Mouse (Mus musculus): ENCODE results near the gene Pnmt.

Pnmt gene

DNA sequence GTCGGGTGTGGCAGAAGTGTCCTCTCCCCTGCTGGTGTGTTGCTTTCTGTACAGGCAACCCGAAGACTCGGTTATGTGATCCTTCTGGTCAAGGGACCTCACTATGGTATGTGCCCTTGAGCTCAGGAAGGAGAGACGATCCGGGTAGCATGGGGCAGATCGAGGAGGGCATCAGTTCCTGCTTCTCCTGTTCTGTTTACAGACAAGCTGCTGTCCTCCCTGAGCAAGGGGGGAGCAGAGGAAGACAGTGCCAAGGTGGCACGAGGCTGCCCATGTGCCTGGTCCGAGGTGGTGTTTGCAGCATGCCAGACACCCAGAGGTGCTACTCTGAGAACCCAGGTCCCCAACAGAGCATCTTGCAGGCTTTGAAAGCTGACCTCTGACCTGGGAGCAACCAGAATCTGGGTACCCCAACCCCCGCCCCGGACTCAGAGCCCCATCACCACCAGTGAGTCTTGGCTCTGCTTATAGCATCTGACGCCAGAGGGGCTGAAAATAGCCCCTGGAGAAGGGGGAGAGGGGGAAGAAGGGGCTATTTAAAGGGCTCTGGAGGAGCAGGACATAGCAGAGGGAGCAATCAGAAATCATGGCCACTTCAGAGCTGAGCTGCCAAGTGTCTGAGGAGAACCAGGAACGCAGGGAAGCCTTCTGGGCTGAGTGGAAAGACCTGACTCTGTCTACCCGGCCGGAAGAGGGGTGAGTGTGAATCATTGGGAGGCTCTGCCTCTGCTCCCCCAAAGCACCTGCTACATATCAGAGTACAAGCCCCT is 2.8 kb upstream of the Pnmt start, which contains the start of gene Tcap:
Tcap (plus strand) TSS at position 551 of the 770 bp plus-strand sequence.
- no peak for DNase-seq (ENCODE audit: extremely low read depth, low read depth)

DNA sequence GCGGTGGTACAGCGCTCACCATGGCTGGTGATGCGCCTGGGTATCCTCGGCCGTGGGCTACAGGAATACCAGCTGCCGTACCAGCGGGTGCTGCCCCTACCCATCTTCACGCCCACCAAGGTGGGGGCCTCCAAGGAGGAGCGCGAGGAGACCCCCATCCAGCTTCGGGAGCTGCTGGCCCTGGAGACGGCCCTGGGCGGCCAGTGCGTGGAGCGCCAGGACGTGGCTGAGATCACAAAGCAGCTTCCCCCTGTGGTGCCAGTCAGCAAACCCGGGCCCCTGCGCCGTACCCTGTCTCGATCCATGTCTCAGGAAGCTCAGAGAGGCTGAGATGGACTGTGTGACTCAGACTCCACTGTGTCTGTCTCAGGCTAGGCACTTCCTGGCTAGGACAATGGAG is 2.0 kb upstream of the Pnmt start:
- DNase-seq (ENCODE audit: extremely low read depth, low read depth): no peak

DNA sequence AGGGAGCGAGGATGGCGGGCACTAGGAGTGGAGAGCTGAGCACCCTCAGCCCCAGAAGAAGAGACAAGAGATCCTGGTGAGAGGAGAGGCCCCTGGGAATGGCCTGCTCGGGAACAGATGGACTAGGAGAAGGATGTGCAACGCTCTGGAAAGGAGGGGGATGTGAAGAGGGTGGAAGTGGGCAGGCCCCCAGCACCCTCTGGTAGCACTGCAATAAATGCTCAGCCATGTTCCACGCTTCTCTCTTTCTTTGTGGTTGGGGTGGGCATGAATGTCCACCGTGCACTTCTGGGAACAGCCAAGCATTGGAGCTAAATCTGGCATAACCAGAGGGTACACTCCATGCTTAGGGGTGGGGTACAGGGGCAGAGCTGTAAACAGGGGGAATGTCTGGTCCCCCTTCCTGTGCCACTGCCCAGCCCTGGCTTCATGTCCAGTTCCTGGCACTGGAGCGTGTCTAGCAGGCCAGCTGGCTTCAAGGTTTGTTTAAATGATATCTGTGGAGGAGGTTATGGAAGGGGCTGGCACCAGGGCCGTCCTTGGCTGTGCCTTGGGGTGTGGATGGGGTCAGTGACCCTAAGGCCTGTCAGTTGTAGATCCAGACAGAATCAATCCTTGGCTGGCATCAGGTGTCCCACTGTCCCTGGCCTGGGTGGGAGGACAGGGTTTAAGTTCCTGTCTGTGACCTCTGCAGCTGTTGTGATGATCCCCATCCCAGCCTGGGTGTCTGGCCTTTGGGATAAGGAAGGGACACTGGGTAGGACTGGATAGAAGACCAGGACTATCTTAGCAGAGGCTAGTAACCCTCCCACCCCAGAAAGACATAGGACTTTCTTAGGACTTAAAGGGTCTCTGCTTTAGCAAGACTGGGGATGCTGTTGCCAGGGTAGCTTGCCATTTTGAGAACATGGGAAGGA is 1.3 kb upstream of the Pnmt start:
- DNase-seq (ENCODE audit: extremely low read depth, low read depth): no peak

DNA sequence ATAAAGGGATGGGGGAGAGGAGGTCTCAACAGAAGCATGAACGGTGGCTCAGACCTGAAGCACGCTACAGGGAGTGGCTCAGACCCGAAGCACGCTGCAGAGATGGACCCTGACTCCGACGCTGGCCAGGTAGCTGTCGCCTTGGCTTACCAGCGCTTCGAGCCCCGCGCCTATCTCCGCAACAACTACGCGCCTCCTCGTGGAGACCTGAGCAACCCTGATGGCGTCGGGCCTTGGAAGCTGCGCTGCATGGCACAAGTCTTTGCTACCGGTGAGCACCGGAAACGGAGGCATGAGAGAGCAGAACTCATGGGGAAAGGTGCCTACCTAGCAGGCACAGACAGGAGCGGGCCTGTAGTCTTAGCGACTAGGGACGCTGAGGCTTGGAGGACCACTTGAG is 346 bp downstream of the Pnmt start:
- DNase-seq (ENCODE audit: extremely low read depth, low read depth): no peak

DNA sequence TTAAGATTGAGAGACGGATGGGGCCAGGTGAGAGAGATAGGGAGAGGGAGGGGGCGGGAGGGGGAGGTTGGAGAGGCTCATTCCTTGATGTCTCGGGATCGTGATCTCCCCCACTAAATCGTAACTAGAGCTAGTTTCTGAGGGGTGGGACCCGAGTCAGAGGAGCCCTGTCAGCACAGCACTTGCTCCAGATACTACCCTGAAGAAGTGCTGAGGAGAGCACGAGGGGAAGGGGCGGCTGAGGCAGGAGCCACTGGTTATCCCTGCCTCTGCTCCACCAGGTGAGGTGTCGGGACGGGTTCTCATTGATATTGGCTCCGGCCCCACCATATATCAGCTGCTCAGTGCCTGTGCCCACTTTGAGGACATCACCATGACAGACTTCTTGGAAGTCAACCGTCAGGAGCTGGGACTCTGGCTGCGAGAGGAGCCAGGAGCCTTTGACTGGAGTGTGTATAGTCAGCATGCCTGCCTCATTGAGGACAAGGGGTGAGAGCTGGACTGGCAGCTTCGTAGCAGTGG is 867 bp downstream of the Pnmt start:
- no peak for DNase-seq (ENCODE audit: extremely low read depth, low read depth)

DNA sequence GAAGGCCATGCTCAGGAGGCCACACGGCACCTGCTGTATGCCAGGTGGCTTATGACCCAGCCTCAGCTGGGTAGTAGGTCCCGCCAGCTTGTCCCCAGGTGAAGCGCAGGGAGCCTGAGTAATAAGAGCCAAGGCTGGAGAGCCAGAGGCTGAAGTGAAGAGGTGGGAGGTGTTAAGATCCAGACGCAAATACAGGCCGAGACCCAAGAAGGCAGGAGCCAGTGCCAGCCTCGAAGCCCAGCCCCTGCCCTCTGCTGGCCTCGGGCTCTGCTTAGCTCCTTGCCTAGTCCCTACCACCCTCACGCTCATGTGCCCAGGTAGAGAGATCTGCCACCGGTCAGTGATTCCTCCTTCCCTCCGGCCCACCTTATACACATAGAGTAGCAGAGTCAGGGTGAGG is 2.0 kb downstream of the Pnmt start:
- DNase-seq (ENCODE audit: extremely low read depth, low read depth): no peak

DNA sequence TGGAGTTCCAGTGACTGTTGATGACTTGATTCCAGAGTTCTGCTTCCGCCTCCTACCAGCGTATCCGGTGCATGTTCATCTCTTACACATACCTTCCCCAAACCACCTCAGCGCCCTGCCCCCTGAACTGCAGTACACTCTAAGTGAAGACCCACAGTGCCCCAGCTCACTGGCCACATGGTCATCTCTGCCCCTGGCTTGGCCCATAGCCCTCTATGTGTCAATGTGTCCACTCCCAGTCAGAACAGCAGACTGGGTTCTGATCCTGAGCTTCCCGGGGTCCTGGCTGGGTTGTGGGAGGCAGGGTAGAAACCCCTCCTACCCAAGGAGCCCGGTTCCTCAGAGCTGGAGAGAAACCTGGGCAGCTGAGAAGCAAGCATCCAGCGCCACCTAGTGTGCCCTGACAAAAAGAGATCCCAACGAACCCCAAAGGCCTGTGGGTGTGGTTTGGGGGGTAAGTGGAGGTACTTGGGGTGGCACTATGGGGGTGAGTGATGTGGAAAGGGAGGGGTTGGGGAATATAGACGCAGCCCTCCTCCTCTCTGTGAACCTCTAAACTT is 3.1 kb downstream of the Pnmt start:
- DNase-seq (ENCODE audit: extremely low read depth, low read depth): peak; percentile 33

DNA sequence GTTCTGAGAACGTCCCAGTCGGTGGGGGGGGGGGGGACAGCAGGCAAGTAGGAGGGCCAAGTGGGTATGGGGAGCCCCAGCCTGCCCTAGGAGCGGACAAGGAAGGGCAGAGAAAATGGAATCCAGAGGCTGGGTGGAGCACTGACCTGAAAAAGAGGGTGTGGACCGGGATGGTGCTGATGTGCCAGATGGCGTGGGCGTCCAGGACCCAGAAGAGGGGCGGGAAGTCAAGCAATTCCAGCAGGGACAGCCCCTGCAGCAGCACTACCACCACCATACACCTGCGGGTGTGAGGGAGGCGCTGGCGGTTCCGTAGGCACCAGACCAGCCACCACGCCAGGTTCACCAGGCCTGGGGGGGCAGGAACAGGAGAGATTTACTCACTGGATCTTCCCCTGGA is 3.9 kb downstream of the Pnmt start:
- DNase-seq (ENCODE audit: extremely low read depth, low read depth): no peak

DNA sequence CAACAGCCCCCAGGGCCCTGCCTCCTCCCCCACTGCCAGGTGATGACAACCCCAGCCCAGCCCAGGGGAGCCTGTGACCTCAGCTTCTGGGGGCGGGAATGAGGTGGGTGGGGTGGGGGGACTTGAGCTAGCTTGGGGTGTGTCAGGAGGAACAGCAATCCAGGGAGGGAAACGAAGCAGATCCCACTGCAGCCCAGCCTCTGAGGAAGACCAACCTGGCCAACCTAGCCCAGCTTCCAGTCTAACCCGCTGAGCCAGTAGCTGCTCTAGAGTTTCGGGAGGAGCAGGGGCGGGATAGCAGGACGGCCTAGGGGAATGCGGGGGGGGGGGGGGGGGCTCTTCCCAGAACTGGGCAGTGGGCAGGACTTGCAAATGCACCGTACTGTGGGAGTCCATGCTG is 5.8 kb downstream of the Pnmt start:
- no peak for DNase-seq (ENCODE audit: extremely low read depth, low read depth)

DNA sequence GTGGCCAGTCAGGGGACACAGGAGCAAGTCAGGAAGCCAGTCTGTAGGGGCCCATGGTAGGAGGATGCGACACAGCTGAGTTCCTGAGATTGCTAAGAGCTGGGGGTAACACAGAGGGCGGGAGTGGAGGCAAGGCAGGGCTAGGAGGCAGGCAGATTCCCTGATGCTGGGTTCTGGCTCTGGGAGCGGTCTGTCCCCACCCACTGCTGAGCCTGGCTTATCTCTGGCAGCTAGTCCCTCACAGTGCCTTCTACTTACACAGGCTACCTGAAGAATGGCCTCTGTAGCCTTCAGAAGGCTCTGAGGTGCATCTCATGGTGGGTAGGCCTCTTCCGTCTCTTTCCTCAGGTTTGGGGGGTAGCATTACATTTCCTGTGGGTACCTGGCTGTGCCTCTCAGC is 6.4 kb downstream of the Pnmt start:
- DNase-seq (ENCODE audit: extremely low read depth, low read depth): peak; percentile 62

DNA sequence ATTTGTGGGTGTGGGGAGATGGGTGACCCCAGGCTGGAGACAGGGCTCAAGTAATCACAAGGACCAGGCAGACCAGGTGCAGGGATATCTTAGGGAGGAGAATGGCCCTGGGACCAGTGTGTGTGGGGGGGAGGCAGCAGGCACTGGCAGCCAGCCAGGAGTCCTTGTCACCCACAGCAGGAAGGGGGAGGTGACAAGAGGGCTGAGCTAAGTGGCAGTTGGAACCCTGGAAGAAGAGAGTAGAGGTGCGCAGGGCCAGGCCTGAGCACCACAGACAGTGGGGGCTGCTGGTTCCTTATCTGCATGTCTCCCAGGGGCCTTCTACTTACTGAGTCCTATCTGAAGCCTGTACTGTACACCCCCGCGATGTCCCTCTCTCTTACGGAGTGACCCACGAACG is 7.1 kb downstream of the Pnmt start:
- DNase-seq (ENCODE audit: extremely low read depth, low read depth): peak; percentile 80

DNA sequence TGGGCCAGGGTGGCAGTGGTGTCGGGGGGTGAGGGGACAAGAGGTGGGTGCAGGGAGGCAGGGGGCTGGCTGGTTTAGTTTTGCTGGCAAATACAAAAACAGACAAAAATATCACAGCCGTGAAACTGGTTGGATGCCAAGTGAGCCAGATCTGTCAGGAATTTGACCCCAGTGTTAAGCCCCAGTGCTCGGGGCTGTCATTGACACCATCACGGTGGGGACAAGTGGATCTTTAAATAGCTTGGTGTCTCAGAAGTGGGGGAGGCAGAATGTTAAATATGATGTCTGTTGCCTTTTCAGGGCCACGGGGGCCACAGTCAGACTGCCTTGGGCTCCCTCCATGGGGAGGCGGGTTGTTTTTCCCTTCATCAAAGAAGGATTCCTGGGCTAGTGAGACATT is 8.1 kb downstream of the Pnmt start:
- no peak for DNase-seq (ENCODE audit: extremely low read depth, low read depth)

DNA sequence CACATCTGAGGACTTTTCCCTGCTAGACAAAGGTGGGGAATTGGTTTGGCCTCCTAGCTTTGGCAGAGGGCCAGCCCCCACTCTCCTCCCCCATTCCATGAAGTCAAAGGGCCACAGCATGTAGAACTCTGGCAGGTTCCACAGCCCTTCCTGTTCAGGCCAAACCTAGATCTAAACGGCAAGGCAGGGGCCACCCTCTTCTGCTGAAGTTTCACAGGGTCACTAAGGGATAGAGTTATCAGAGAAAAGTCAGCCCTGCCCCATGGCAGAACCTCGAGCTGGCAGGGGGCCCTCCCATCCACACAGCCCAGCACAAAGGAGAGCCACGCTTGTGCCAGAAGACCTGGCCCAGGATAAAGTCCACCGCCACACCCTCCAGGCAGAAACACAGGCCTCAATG is 8.8 kb downstream of the Pnmt start:
- DNase-seq (ENCODE audit: extremely low read depth, low read depth): no peak

DNA sequence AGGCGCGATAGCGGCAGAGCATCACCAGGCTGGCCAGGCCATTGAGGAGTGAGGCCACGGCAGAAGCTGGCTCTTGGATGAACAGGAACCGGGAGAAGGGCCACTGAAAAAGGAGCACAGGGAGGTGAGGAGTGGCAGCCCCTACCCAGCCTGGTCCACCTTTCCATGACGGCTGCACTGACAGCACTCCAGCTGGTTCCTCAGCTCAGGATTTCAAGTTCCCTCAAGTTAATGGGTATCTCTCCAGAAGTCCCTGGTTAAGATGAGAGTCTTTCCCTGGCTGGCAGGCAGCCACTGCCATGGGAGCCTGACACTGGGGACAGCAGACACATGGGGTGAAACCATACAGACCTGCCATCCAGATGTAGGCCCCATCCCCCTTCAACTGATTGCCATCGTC is 11.7 kb downstream of the Pnmt start:
- DNase-seq (ENCODE audit: extremely low read depth, low read depth): no peak

DNA sequence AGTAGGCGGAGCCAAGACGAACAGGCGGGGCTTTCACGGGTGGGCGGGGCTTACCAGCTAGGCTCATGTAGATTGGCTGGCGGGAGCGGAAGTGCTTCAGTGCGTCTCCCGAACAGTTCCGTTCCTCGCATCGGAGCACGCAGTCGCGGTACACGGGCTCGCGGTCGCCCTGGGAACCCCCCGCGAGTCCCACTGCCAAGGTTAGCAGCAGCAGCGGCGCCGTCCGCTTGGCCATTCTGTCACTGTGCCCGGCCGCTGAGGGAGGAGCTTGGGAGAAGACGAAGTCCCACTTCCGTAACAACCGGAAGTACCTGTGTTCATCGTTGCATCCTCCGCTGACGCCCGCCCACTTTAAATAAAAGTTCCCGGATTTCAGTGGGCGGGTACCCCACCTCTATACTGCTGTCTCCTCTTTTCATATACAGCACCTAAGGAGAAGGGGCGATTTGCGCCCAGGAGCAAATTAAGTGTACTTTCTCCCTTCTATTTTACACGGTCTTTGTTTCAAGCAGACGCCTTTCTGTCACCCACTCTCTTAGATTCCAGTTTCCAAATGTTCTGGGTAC is 14.0 kb downstream of the Pnmt start, which contains the start of gene Pgap3:
Pgap3 (minus strand) TSS at position 330 of the 566 bp plus-strand sequence.
- DNase-seq (ENCODE audit: extremely low read depth, low read depth): peak; percentile 87

DNA sequence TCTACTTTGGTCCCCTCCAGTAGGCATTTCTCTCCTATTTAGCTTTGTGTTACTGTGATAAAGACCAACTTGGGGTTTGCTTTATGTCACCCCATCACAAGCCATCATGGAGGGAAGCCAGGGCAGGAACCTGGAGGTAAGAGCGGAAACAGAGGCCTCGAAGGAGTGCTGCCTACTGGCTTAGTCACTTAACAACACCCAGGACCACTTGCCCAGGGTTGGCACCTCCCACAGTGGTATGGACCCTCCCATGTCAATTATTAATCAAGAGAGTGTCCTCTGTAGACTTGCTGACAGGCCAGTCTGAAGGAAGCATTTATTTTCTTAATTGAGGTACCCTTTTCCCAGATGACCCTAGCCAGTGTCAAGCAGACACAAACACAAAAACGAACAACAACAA is 14.6 kb downstream of the Pnmt start:
- no peak for DNase-seq (ENCODE audit: extremely low read depth, low read depth)

DNA sequence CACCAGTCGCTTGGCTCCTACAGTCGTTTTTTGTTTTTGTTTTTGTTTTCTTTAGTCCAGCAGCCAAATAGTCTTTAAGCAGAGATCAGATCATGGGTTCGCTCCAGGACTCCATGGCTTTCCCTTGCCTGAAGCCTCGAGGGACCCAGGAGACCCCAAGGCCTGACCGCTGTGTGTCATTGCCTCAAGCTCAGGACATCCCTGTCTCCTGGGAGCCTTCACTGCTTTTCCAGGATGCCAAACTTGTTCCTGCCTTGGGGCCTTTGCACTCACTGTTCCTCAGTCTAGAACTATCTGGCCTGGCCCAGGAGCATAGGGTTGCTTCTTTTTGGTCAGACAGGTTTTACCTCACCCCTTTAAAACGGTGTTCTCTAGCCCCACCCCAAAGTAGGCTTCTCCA is 20.4 kb downstream of the Pnmt start:
- DNase-seq (ENCODE audit: extremely low read depth, low read depth): no peak

DNA sequence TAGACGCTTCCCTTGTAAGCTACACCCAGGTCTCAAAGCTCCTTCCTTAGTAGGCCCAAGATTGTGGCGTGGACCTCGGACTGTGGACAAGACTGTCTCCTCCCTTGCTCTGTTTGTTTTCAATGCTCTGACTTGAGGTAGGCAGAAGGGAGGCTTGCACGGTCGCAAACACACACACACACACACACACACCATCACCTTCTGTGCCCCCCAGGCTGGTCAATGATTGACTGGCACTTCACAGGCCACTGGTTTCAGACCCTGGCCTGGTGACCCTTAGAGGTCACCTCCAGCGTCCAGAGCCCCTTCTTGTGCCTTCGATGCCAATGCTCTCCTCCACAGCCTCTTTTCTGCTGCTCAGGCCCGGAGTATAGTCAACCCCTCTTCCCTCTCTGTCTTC is 22.6 kb downstream of the Pnmt start:
- DNase-seq (ENCODE audit: extremely low read depth, low read depth): no peak

DNA sequence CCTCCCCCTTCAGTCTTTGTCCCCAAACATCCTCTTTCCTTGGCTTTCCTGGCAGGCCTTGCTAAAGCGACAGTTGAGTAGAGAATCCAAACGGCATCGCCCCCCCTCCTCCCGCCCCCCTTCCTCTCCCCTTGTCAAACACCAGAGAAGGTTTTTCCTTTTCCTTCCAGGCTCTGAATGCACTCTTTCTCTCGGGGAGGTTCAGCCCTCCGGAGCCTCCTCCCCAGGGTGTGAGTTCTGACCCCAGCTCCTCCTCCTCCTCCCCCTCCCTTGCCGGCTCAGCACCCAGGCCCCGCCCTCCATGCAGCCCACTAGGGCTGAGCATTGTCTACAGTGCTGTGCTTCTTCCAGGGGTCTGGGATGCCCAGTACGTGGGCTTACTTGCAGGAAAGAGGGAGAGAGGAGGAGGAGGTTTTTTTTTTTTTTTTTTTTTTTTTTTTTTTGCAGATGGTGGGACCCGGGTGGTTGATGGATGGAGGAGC is 23.1 kb downstream of the Pnmt start:
- no peak for DNase-seq (ENCODE audit: extremely low read depth, low read depth)

DNA sequence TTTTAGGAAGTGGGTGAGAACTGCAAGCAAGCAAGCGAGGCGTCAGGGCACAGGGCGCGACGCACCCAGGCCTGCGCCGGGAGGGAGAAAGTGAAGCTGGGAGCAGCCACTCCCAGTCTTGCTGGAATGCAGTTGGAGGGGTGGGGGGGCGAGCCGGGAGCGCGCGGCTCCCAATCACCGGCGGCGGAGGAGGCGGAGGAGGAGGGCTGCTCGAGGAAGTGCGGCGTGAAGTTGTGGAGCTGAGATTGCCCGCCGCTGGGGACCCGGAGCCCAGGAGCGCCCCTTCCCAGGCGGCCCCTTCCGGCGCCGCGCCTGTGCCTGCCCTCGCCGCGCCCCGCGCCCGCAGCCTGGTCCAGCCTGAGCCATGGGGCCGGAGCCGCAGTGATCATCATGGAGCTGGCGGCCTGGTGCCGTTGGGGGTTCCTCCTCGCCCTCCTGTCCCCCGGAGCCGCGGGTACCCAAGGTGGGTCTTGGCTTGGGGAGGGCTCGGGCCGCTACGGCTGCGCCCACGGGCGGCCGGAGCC is 26.1 kb downstream of the Pnmt start, which contains the start of gene Erbb2:
Erbb2 (plus strand) TSS at position 198 of the 524 bp plus-strand sequence.
- no peak for DNase-seq (ENCODE audit: extremely low read depth, low read depth)

DNA sequence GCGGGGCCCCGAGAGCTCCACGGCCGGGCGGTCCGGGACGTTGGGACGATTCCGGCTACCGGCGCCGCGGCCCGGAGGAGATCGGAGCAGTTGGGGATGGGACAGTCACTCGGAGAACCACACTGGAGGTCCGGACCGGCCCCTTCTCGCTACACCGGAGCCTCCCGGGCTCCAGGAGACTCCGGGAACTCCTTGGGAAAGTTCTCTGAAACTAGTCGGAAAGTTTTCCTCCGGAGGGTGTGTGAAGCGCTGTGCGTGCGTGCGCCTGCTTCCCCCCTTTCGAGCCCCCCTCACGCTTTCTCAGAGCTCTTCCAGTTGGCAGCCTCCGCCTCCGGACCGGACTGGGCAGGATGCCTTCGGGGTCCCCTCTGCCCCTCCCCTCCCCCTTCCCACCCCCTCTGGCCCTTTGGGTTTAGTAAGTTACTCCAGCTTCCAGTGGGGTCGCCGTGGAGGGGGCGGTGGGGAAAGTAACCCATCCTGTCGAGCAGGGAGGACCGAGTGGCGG is 26.6 kb downstream of the Pnmt start:
- DNase-seq (ENCODE audit: extremely low read depth, low read depth): no peak

Data from MEL-GATA-1-ER (cell line).